Mouse (Mus musculus) hindbrain, embryonic 14.5 days (tissue): ENCODE results near the gene Tas1r1. TPM values are rescaled to one million over a fixed set of nuclear protein-coding genes. Genes with fewer than 3 reads are reported as not detected.

Experiments
- ATAC-seq: fragments of 200-750 bp; cut with Nextera tagmentation; 2 replicates; pipeline ENCODE4 v1.8.0; 2017; ENCODE audit warnings: moderate number of reproducible peaks, mild to moderate bottlenecking, moderate TSS enrichment, moderate library complexity; ENCODE audit not compliant: low FRiP score
- DNase-seq: peaks from one replicate; pipeline ENCODE4 v3.0.0-alpha.2; 2015; ENCODE audit warnings: low spot score
- H3K27ac ChIP-seq: fragments of 300-500 bp; sonication (generic); 2 replicates; pipeline ENCODE4 v1.5.1; 2014; ENCODE audit warnings: mild to moderate bottlenecking, moderate library complexity
- H3K27me3 ChIP-seq: fragments of 300-500 bp; sonication (generic); 2 replicates; pipeline ENCODE4 v1.6.1; 2014; ENCODE audit warnings: mild to moderate bottlenecking, low read length, mixed read lengths; ENCODE audit not compliant: control insufficient read depth, insufficient read depth
- H3K36me3 ChIP-seq: fragments of 300-500 bp; sonication (generic); replicated peaks from 2 replicates; pipeline ENCODE4 v1.6.1; 2014; ENCODE audit not compliant: control insufficient read depth, insufficient read depth
- H3K4me1 ChIP-seq: fragments of 300-500 bp; sonication (generic); replicated peaks from 2 replicates; pipeline ENCODE4 v1.6.1; 2014; ENCODE audit warnings: antibody characterized with exemption, low read length, mixed read lengths; ENCODE audit not compliant: control insufficient read depth, insufficient read depth
- H3K4me2 ChIP-seq: fragments of 300-500 bp; sonication (generic); replicated peaks from 2 replicates; pipeline ENCODE4 v1.6.1; 2014; ENCODE audit warnings: mild to moderate bottlenecking, moderate library complexity
- H3K4me3 ChIP-seq: fragments of 300-500 bp; sonication (generic); replicated peaks from 2 replicates; pipeline ENCODE4 v1.5.1; 2014; ENCODE audit warnings: mild to moderate bottlenecking, low read length
- H3K9ac ChIP-seq: fragments of 300-500 bp; sonication (generic); 2 replicates; pipeline ENCODE4 v1.6.1; 2014
- H3K9me3 ChIP-seq: fragments of 300-500 bp; sonication (generic); 2 replicates; pipeline ENCODE4 v1.6.1; 2016; ENCODE audit warnings: low read length; ENCODE audit not compliant: control insufficient read depth
- WGBS: fragments of 180-500 bp; shearing (Covaris S2); extraction: QIAGEN DNeasy Blood & Tissue Kit; methylation state at CpG from one replicate; pipeline ENCODE4 v1.1.7; 2014; 5-methylcytosine and 5-hydroxymethylcytosine counted together
- polyA plus RNA-seq: library from polyadenylated mRNA; unstranded; fragments of >200 nt; fragmentation: Nextera tagmentation; extraction: Ambion mirVana; gene quantifications from 2 replicates; pipeline ENCODE4 v1.2.1, GENCODE M21; 2014

Tas1r1 gene
- 0.90 and 1.0 TPM in 2 replicates for polyA plus RNA-seq

- peak within 1 kb of the TSS; percentile 97 for H3K4me2 ChIP-seq
- no peaks in the 10 kb centered on the region for H3K9me3 ChIP-seq
- DNase-seq (no peak), ATAC-seq (no peak)
- peak within 1 kb of the TSS; percentile 74 for H3K9ac ChIP-seq
- H3K4me3 ChIP-seq = peak within 1 kb of the TSS; percentile 92
- WGBS = 50% methylated on average over 10 of the region's 10 CpGs
- H3K27me3 ChIP-seq = no peaks in the 10 kb centered on the region
- peaks cover 27% of the 10 kb centered on the region for H3K36me3 ChIP-seq
- H3K27ac ChIP-seq = no peak within 1 kb of the TSS
- peaks cover 8% of the 10 kb centered on the region for H3K4me1 ChIP-seq
Observed at GRCm38 (mm10) chr4:152038225-152038984, at the start of gene Tas1r1. Gene Tas1r1 (minus strand): TSS chr4:152038568.

DNA sequence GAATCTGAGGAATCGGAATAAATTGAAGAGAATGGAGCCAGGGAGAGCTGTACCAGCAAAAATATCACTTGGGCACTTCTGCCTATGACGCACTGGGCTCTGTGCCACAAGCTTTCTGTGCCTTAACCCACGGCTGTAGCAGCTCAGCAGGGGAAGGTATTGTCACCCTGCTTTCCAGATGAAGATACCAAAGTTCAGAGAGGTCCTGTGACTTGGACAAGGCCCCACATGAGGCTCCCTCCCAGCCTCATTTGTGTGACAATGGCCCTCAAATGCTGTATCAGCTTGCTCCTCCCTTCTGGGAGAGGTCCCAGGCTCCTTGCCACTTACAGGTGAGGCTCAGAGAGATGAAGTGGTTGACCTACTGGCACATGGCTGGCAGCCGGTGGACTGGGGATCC is 49.8 kb upstream of the Tas1r1 start:
- H3K9me3 ChIP-seq = no peaks in the 10 kb centered on the region
- no peaks in the 10 kb centered on the region; the same call in 1 of the 2 replicates for H3K36me3 ChIP-seq
- H3K4me3 ChIP-seq = no peak overlapping the region
- H3K27ac ChIP-seq = 0 out of 2 replicates have a peak overlapping the region, but pooled peaks have one; percentile 32
- ATAC-seq (no peak), DNase-seq (no peak)
- no peaks in the 10 kb centered on the region for H3K27me3 ChIP-seq
- WGBS = 25% methylated on average over 4 of the region's 4 CpGs
- H3K4me2 ChIP-seq = peak overlapping the region; percentile 73
- peaks cover 27% of the 10 kb centered on the region for H3K4me1 ChIP-seq
- H3K9ac ChIP-seq = no peak overlapping the region

DNA sequence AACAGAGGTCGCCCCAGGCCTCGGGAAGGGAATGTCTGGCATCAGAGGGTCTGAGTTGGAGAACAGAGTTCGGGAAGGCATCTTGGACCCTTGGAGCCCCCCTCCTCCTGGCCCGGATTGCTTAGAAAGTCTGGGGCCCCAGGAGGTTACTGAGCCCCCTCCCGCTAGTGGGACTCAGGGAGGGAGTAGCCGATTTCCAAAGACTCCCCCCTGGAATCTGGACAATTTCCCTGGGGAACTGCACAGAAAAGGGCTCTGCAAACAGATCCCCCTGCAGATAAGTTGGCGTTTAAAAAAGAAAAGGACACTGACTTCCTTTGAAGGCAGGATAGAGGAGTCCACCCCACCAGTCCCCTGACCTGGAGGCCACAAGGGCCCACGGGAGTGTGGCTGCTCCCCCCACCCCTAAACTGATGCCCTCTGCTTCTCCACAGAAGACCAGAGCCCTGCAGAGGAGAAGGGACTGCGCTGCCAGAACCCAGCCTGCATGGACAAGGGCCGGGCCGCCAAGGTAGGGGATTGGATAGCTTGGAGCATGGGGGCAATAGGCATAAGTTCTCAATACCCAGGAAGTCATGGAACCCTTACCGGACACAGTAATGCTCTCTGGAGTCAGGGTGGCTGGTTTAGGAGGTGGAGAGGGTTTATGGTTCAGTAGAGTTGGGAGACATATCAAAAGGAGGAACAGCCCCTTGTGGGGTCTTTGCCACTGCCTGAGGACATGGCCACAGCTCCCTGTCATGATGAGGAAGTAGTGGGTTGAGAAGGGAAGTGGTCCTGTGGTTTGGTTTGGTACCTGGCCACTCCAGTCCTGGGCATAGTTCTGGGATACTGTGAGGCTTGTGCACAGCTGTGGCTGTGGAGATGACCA is 49.1 kb upstream of the Tas1r1 start:
- Histone ChIP-seq H3K27ac (no peak overlapping the region), H3K27me3 (no peaks in the 10 kb centered on the region), H3K4me1 (peaks cover 20% of the 10 kb centered on the region), H3K9me3 (no peaks in the 10 kb centered on the region), H3K4me3 (peak overlapping the region; percentile 65), H3K4me2 (peak overlapping the region; percentile 73), H3K36me3 (no peaks in the 10 kb centered on the region; the same call in 1 of the 2 replicates), H3K9ac (peak overlapping the region; percentile 80)
- ATAC-seq (no peak), DNase-seq (no peak)
- WGBS = 5% methylated on average over 12 of the region's 12 CpGs

DNA sequence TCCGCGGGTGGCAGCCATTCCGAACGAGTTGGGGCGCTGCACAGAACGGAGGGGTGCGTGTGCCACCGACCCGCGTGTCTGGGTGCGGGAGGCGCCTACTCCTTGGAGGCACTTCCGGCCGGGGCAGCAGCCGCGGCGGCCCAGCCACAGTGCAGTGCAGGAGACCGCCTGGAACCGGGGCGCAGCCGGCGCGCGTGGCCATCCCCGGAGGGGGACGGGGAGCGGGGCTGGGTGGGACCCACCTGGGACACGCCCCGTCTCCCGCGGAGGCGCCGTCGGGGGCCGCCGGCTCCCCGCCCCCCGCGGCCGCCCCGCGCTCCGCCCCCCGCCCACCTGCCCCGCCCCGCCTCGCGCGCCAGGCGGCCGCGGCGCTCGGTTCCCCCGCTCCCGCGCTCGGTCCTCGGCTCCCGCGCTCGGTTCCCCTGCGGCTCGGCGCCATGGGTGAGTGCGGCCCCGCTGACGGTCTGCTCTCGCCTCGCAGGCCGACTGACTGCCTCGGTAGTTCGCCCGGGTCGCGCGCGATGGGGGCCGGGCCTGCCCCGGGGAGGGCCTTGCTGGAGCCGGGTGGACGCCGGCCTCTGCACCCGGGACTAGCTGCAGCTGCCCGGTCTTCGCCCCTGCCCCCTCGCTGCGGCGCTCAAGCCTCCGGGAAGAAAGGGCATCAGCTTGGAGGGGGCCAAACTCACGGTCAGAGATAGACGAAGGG is 48.3 kb upstream of the Tas1r1 start:
- ATAC-seq = peak; percentile 75; the same call in 1 of the 2 replicates
- Histone ChIP-seq H3K27me3 (no peaks in the 10 kb centered on the region), H3K9ac (peak overlapping the region; percentile 80), H3K4me1 (peaks cover 20% of the 10 kb centered on the region), H3K36me3 (no peaks in the 10 kb centered on the region; the same call in 1 of the 2 replicates), H3K27ac (no peak overlapping the region; the same call in 1 of the 2 replicates), H3K4me2 (peak overlapping the region; percentile 73), H3K4me3 (peak overlapping the region; percentile 65), H3K9me3 (no peaks in the 10 kb centered on the region)
- WGBS = under 1% methylated on average over 70 of the region's 92 CpGs
- DNase-seq = no peak

- DNase-seq (no peak), ATAC-seq (no peak)
- 91% methylated on average over 7 of the region's 7 CpGs for WGBS
- Histone ChIP-seq H3K4me1 (peaks cover 20% of the 10 kb centered on the region), H3K9me3 (no peaks in the 10 kb centered on the region), H3K4me2 (no peak overlapping the region), H3K27me3 (no peaks in the 10 kb centered on the region), H3K27ac (no peak overlapping the region), H3K36me3 (no peaks in the 10 kb centered on the region; the same call in 1 of the 2 replicates), H3K4me3 (no peak overlapping the region), H3K9ac (no peak overlapping the region)
Observed at GRCm38 (mm10) chr4:152084616-152085015, 46.2 kb upstream of the Tas1r1 start.

DNA sequence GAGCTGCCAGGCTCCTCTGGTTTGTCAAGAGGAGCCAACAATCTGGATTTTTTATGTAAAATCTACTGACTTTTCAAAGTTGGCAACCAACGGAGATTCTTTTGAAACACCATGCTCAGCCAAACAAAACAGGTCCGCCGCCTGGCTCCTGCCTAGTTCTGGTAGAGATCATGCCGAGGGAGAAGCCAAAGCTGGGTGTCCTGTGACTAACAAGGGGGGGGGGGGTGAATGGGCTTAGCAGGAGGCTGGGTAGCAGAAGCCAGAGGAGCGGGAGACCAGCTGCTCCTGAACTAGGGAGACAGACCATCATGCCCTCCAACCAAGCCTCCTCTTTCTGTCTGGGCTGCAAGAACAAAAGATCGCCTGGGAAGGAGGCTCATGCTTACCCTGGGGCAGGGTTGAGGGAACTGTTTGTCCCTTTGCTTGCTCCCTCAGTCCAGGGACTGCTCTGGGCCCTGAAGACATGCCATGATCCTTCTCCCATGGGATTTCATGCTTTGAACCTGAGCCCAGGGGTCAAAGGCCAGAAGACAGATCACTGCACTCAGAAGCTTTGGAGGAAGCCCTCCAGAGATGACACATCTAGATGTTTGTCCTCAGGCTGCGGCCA is 45.3 kb upstream of the Tas1r1 start:
- no peak for ATAC-seq
- Histone ChIP-seq H3K27me3 (no peaks in the 10 kb centered on the region), H3K4me3 (no peak overlapping the region), H3K36me3 (no peaks in the 10 kb centered on the region), H3K4me2 (no peak overlapping the region), H3K9me3 (no peaks in the 10 kb centered on the region), H3K9ac (no peak overlapping the region), H3K27ac (no peak overlapping the region), H3K4me1 (peaks cover 18% of the 10 kb centered on the region)
- DNase-seq = no peak
- WGBS = 73% methylated on average over 7 of the region's 7 CpGs

GRCm38 (mm10) chr4:152079931-152080330 is 41.6 kb upstream of the Tas1r1 start:
- ATAC-seq (no peak), DNase-seq (no peak)
- Histone ChIP-seq H3K4me2 (no peak overlapping the region), H3K27me3 (no peaks in the 10 kb centered on the region), H3K9ac (no peak overlapping the region), H3K36me3 (no peaks in the 10 kb centered on the region), H3K4me3 (no peak overlapping the region), H3K4me1 (no peaks in the 10 kb centered on the region), H3K9me3 (no peaks in the 10 kb centered on the region), H3K27ac (no peak overlapping the region)
- 66% methylated on average over 7 of the region's 7 CpGs for WGBS

- no peaks in the 10 kb centered on the region for H3K4me1 ChIP-seq
- ATAC-seq = no peak
- no peak overlapping the region for H3K9ac ChIP-seq
- WGBS = 91% methylated on average over 3 of the region's 3 CpGs
- H3K9me3 ChIP-seq = no peaks in the 10 kb centered on the region
- no peak overlapping the region for H3K4me3 ChIP-seq
- H3K4me2 ChIP-seq = no peak overlapping the region
- H3K36me3 ChIP-seq = no peaks in the 10 kb centered on the region
- no peak overlapping the region for H3K27ac ChIP-seq
- H3K27me3 ChIP-seq = no peaks in the 10 kb centered on the region
- DNase-seq = no peak
Observed at GRCm38 (mm10) chr4:152079261-152079660, 40.9 kb upstream of the Tas1r1 start.
